Comparison of ENCODE assay signal across 12 mouse cellular contexts in the genomic region with DNA sequence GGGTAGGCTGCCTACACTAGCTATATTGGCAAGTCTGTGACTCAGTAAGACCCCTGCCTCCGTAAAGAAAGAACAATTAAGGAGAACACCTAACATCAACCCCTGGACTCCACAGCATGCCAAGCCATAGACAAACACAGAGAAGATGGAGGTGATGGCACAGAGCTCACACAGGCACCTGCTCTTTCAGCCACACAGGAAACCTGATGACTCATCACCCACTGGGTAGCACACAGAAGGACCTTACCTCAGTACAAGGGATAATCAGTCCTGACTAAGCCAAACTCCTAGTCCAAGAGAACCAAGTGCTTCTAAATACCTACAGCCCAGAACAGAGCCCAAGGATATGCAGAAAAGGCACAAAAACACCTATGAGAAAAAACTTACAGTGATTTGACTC.
"Had no signal": no experiment of that assay in that cellular context is flagged by ENCODE, and none has a peak within 500 bp of the region (broad histone marks: within the 10 kb centered on the region; RNA-seq: fewer than 3 reads in every experiment).

No protein-coding gene starts in this region.

- H3K4me2 ChIP-seq: limb, embryonic 13.5 days; neural tube, embryonic 15.5 days had no signal

- DNase-seq: kidney, postnatal 14 days; layer of hippocampus, postnatal 36 days; lung, adult 18-20 months; lung, postnatal 36 days; midbrain, embryonic 14.5 days; right cerebral cortex, adult 18-20 months; right cerebral cortex, postnatal 25 days; thymus, postnatal 4 days had no signal

- H3K4me1 ChIP-seq: neural tube, embryonic 15.5 days had no signal

- H3K27me3 ChIP-seq: limb, embryonic 13.5 days; neural tube, embryonic 15.5 days had no signal

- H3K4me3 ChIP-seq: limb, embryonic 13.5 days; myocyte; neural tube, embryonic 15.5 days had no signal

- H3K36me3 ChIP-seq: limb, embryonic 13.5 days; neural tube, embryonic 15.5 days had no signal

- H3K9me3 ChIP-seq: limb, embryonic 13.5 days; neural tube, embryonic 15.5 days had no signal

- H3K27ac ChIP-seq: limb, embryonic 13.5 days; liver, embryonic 14.5 days; neural tube, embryonic 15.5 days had no signal

- H3K9ac ChIP-seq: limb, embryonic 13.5 days; liver, embryonic 14.5 days; neural tube, embryonic 15.5 days had no signal
